Mouse (Mus musculus): ENCODE results near the gene Ddb1.

Gene Ddb1

DNA sequence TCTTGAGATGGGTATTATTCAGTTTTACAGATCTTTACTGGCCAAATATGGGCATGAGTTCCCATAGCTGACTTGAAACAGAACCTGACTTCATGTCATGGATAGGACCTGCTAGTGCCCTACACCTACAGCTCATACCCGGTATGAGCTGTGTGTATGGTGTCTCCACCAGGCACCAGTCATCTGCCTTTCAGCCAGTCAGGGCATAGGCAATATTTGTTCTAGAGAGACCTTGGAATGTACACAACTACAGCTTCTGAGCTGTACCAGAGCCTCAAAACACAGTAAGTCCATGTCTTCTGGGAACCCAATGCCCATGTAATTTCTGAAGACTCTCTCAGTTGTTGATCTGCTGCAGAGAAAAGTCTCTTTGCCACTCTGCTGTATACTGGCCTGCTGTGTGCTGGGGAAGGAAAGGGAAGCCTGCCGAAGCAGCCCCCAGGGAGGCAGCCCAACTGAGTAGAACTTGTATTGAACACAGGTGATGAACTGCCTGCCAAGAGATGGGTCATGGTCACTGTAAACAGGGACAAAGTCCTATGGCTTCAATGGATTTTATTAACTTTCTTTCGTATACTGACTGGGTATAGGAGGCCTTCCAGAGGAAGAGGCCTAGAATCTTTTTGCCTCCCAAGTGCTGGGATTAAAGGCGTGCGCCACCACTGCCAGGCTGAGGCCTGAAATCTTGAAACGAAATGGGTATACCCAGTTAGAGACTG is 13.3 kb upstream of the Ddb1 start:
- no peak for DNase-seq (ENCODE audit: low read depth, low spot score)

DNA sequence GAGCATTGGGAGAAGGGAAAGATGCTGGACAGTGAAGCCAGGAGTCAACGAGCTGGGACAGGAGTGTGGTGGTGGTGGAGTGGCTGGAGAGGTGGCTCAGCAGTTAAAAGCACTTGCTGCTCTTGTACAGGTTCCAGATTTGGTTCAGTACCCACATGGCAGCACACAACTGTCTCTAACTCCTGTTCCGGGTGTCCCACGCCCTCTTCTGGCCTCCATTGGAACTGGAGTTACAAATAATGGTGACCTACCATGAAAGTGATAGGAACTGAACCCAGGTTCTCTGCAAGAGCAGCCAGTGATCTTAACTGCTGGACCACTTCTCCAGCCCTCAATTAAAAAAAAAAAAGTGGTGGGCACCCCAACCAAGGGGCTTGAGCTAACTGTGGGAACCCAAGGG is 6.9 kb upstream of the Ddb1 start:
- DNase-seq (ENCODE audit: low read depth, low spot score), result peak; percentile 17

DNA sequence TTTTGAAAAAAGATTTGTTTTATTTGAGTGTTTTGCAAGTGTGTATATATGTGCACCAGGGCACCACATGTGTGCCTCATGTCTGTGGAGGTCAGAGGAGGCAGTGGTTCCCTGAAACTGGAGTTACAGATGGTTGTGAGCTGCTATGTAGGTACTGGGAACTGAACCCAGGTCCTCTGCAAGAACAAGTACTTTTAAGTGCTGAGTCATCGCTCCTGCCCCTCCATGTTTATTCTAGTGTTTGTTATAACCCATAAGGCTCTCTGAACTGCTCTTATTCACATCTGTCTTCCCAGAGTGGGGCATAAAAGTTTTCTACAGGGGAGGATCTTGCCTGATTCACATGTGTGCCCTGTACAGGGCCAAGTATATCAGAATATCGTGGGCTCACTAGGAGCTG is 5.5 kb upstream of the Ddb1 start:
- no peak for DNase-seq (ENCODE audit: low read depth, low spot score)

DNA sequence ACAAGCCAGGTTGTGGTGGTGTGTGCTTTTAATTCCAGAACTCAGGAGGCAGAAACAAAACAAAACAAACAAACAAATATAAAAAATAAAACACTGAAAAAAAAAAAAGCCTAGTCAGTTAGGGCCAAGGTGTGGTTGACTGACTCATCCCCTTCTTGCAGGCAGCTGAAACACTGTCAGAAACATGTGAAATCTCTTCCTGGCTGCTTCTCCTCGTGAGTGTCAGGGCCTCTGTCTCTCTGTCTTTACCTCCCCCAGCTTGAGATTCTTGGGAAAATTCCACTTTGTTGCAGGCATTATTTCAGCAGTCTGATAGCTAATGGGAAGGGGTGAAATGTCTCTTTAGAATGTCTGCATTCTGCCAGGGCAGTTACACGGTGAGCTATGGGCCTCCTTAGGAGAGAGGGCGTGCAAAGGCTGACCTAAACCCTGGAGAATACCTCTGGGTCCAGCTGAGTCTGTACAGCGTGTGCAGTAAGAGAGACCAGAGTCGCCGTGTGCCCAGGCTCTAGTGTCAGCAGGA is 2.8 kb upstream of the Ddb1 start:
- peak; percentile 16 for DNase-seq (ENCODE audit: low read depth, low spot score)

DNA sequence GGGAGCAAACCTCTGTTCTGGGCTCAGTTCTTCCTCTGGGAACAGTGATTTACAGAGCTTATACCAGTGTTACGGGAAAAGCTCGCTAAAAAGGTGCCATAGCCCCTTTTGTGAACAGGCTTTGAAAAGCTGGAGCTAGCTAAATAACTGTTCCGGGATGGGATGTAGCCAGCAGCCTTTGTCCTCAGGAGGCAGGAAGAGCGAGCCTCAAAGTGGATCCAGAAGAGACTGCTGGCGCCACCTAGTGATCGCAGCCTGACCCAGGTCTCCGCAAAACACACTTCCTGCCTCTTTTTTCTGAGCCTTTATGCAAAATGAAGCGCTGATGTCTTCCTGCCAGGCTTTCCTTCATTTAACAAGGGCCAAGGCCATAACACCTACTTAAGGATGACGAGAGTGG is 2.3 kb upstream of the Ddb1 start:
- DNase-seq (ENCODE audit: low read depth, low spot score), result peak; percentile 88

DNA sequence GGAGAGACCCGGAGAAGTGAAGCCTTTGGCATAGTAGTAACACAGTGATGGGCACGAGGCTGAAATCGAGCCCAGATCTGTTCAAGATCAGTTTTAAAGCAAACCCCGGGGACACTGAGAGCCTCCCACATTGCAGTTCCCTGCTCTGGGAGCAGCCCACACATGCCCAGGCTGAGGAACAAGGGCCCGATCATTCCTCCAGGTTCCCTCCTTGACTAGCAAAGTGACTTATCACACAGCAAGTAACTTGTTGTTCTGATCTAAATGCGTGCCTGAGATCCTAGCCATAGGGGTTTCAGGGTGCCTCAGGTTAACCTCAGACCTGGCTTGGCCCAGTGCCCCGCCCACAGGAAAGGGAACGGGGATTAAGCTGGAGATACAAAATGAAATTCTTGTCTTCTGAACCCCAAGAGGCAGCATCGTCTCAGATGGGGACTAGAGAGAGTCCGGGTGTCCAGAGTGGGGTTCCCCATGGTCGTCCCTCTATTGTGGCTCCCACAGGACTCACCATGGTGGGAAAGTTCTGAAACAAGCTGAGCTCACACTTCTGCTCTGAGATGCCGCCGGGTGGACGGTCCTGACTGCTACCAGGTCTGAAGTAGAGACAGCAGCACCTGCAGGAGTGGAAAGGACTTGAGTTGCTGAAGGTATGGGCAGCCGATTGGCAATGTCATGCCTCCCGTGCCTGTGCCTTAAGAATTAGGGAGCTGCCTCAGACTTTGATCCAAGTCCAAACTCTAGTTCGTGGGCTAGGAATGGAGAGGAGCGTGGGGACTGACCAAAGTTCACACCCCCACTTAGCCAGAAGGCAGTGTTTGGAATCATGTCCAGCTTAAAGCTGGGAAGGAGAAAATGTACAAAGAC is 1.2 kb upstream of the Ddb1 start:
- peak; percentile 30 for DNase-seq (ENCODE audit: low read depth, low spot score)

DNA sequence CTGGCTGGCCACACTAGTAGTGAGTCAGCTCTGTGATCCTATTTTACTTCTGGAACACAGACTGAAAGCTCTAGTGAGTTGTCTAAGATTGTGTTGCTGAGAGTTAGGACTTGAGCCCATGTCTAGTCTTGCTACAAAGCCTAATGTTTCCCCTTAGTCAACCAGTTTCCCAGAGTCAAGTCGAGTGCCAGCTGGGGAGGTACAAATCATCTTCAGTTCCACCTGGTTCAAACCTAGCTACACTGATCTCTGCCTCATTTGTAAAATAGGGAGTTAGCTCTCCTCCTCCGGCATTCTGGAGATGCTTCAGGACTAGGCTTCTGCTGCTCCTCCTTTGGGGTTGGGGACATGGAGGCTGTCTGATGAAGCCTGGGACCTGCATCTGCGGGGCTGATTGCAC is 593 bp upstream of the Ddb1 start:
- DNase-seq (ENCODE audit: low read depth, low spot score), result no peak

DNA sequence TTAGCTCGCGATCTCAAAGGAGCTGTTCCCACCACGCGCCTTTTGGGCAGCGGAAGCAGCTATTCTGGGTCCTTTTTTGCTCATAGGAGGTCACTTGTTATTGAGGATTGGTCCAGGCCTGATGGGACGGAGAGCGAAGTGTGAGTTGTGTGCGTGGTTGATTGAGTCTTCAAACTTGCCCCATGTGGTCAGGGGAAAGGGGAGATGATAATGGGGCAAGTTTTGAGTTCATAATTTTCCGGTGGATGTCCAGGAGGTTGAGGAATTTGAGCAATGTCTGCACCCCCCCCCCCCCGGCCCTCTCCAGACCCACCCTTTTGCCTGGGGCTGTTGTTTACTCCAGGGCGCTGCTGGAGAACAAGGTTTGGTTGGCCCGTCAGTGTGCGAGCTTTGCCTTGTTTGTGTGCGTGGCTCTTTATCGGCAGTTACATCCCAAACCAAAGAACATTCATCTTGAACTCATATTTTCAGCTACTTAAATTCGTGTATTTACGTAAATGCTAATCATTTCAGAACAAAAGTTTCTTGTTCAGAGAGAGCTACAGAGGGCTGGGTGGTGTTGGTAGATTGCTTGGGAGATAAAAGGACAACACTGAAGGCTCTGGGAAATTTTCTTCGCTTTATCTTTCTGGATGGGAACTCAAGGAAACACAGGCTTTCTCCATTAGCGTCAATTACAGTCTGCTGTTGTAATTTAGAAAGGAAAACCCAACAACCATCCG is 935 bp downstream of the Ddb1 start:
- peak; percentile 42 for DNase-seq (ENCODE audit: low read depth, low spot score)

DNA sequence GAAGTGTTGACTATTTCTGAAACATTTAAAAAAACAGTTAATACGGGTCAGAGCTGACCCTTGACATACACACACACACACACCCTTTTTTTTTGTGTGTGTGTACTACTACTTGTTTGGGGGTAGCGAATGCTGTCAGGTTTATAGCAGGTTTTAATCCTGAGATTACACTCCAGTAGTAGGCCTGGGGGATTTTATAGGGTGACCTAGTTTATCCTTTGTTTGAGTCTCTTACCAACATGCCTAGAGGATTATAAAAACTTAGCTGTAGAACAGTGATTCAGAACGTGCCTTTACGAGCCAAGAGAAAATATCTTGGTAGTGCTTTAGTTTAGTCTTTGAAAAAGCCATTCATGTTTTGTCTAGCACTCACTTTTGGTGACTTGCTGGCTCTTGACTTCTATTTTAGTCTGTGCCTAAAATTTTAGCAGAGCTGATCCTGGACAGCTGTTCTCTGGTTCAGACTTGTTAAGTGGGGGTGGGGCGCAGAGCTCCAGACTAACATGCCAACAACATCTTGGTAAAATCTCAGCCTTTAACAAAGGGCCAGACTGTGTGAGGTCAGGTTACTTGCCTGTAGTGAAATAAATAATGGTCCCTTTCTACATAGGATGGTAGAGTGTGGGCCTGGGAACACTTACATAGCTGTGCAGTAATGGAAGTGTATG is 3.6 kb downstream of the Ddb1 start:
- DNase-seq (ENCODE audit: low read depth, low spot score), result no peak

DNA sequence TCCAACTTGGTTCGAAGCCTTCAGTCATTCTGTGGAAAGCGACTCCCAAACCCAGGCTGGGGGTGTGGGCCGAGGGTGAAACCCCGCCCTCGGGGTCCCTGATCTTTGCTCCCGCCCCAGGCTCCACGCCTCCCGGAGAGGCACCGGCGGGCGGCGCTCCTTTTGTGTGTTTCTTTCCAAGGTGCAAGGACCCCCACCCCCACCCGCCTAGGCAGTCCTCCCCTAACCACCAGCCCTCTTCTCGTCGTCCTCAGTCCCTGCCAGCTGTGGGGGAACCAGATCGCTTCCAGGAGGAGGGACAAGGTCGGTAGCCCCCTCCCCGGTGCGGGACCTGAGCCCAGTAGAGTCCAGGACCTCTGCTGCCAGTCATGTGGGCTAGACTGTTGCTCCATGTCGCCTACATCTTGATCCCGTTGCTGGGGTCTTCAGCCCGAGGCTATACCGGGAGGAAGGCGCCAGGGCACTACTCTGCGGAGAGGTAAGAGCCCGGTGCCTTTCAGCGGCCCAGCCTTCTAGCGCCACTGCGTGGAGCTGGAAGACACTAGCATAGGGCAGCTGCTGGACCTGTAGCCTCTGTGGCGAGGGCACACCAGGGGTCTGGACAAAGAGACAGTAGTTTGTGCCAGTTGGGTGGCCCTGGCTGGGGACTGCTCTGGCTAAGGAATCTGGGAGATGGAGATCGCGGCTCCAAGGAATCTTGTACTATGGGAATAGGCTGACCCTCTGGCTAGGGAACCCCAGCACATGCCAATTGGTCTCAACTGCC is 29.2 kb downstream of the Ddb1 start, which contains the start of gene Vwce:
TSS of gene Vwce (plus strand) at position 108 of the 766 bp plus-strand sequence.
- DNase-seq (ENCODE audit: low read depth, low spot score), result no peak

DNA sequence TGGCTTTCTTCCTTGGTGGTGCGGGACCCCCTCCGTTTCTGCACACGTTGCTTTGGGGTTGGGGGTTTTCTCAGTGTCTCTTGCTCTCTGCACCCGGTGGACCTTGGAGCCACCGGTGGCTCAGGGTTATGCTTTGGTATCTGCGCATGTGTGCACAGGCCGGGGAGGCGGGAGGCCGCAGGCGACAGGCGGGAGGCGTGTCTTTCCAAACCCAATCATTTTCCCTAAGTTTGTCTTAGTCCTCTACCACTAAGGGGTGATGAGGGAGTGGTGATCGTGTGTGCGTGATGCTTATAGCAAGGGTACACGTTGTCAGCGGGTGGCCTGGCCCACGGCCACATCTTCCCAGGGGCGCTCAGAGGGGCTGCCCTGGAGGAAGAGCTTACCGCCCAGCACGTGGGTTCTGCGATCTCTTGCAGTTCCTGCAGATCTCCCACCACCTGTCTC is 29.8 kb downstream of the Ddb1 start:
- DNase-seq (ENCODE audit: low read depth, low spot score), result no peak

DNA sequence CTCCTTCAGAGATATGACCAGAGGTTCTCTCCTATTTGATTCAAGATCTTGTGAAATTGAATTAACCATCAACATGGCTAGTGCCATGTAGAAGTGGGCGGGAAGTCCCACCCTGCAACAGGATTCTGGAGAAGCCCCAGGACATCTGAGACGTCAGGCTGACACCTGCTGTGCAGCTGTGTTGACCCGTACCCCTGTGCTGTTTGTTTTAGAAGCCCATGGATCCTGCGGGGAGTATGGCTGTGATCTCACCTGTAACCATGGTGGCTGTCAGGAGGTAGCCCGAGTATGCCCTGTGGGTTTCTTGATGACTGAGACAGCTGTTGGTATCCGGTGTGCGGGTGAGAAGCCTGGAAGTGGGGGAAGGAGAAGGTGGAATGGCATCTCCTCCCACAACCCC is 32.7 kb downstream of the Ddb1 start:
- no peak for DNase-seq (ENCODE audit: low read depth, low spot score)

DNA sequence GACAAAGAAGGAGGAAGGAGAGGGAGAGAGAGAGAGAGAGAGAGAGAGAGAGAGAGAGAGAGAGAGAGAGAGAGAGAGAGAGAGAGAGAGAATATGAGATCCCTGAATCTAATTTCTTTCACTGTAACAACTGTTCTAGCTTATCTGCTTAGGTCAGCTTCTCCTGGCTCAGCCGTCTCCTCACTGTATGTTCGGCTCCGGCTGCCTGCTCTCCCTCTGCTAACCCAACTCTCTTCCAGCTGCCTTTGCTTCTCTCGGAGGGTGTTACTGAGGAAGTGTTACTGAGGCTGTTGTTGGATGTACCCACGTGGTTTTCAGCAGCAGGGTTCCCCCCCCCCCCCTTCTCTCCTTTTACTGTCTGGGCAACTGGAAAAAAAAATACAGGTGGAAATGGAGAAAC is 35.0 kb downstream of the Ddb1 start:
- DNase-seq (ENCODE audit: low read depth, low spot score), result no peak

DNA sequence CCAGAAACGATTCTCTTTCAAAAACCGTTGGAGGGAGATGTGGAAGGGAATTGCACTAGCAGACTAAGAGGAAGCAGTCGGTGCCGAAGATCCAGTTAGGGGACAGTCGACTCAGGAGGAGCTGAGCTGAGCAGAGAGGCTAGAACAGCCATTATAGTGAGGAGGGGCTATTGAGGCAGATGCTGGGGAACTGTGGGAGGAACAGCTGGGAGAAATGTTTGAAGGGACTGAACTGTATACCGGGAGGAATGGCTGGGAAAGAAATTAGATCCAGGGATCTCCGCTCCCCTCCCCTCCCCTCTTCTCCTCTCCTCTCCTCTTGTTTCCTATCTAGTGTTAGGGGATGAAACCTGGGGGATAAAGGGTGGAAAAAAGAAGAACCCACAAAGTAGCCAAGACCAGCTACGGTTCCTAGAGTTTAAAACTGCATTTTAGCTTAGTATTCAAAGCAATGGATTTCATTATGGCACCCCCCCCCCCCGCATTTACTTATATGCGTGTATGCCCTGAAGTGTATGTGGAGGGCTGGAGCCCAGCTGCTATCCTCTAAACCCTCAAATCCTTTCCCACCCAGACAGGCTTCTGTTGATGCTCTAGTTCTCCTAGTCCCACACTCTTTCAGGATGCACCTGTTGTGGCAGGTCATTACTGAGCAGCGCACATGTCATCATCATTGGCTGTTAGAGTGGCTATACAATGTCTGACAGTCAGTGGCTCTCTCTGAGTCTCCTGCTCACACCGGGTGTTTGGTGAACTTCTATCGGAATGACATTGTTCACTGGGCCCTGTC is 35.7 kb downstream of the Ddb1 start:
- DNase-seq (ENCODE audit: low read depth, low spot score), result no peak

DNA sequence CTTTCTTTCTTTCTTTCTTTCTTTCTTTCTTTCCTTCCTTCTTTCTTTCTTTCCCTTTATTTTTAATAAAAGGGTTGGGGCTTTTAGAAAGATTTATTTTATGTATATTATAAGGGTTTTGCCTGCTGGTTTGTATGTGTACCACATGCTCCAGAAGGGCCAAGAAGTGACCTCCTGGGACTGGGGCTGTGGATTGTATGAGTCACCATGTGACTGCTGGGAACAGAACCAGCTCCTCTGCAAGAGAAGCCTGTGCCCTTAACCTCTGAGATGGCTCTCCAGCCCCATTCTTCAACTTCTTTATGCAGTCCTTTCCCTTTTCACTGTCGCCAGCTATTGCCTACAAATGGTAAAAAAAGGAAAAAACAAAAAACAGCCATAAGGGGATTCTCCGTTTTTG is 40.5 kb downstream of the Ddb1 start:
- no peak for DNase-seq (ENCODE audit: low read depth, low spot score)

DNA sequence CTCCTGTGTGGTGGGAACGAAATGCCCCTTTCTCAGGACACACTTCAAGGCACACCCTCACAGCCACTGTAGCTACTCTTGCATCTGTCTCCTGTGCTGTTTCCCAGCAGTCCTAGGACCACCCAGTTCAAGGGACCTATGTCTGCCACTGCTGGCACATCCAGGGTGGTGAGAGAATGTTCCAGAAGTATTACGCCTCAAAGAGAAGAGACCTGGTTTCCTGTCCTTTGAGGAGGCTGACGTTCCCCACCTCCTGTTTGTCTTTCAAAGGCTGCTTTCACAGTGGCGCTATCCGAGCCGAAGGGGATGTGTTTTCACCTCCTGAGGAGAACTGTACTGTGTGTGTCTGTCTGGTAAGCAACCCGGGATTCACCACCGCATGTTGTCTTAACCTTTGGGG is 43.0 kb downstream of the Ddb1 start:
- peak; percentile 75 for DNase-seq (ENCODE audit: low read depth, low spot score)

DNA sequence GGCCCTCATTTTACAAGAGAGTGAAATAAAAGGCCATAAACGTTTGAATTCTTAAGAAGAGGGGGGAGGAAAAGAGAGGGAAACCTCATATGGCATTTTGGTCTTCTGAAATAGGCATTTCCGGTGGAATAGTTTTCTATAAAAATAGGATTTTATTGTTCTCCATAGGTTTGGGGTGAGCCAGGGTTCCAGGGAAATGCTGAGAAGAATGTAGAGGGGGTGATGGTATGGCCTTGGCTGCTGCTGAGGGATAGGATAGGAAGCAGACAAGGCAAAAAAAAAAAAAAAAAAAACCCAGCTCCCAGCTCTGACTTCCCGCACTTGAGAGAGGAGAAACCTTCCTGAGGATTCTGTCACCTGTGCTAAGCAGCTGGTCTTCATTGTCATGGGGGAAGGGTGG is 50.9 kb downstream of the Ddb1 start:
- no peak for DNase-seq (ENCODE audit: low read depth, low spot score)

DNA sequence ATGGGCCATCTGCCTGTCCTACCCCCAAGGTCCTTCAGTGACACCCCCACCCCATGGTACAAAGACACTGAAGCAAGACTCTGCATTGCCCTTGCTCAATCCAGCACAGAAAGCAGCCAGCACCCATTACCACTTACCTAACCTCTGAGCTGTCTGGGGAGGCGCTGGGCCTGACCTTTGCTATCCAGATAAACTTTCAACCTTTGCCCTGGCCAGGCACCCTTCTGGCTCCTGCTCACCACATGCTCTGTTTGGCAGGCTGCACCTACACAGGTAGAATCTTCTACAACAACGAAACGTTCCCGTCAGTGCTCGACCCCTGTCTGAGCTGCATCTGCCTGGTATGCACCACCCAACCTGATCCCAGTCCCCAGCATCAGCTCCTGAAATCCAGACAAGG is 52.6 kb downstream of the Ddb1 start:
- no peak for DNase-seq (ENCODE audit: low read depth, low spot score)

DNA sequence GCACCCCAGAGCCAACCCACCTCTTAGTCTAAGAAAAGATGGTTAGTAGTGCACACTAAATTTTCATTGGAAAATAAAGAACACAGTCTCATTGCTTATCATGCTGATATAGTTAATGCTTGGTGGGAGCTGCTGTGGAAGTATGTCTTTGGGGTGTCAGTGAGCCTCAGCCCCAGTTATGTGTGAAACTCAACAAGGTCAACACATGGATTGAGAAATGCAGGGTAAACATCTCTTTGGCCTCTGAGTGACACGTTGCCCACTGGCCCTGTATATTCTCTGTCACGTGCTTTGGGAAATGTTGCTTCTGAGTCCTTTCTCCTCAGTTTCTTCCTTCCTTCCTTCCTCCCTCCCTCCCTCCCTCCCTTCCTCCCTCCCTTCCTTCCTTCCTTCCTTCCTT is 53.3 kb downstream of the Ddb1 start:
- DNase-seq (ENCODE audit: low read depth, low spot score), result no peak

DNA sequence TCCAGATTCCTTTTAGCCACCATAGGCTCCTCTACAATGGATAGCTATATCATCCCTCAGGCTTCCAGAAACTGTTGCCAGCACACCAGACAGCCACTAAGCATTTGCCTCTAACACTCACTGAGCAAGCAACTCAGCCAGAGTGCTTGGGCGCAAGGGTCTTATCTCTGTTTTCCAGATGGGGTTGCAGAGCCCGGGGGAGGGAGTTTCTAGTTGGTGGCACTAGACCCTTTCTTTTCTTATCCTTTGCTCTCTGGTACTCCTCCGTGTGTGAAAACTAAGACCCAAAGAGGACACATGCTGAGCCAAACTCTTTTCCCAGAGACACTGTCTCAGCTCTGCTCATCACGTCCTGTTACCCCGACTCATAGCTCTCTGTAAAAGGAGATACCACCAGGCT is 56.2 kb downstream of the Ddb1 start:
- no peak for DNase-seq (ENCODE audit: low read depth, low spot score)

Measured in CD4-positive helper T cell, adult 2 months (primary cell).